Mouse (Mus musculus): ENCODE results near the gene Tmem59l. TPM values are rescaled to one million over a fixed set of nuclear protein-coding genes. Genes with fewer than 3 reads are reported as not detected.

Tmem59l gene
- polyA plus RNA-seq, 1 experiment from 2014 or later: 19.5 TPM

- 70% methylated on average over 3 of the region's 3 CpGs for WGBS
- Histone ChIP-seq H3K9me3 (no peaks in the 10 kb centered on the region), H3K27me3 (ENCODE audit: poor library complexity, severe bottlenecking) (no peaks in the 10 kb centered on the region), H3K4me3 (no peak overlapping the region), H3K4me1 (peaks cover 22% of the 10 kb centered on the region), H3K27ac (no peak overlapping the region), H3K36me3 (replicated peaks) (no peaks in the 10 kb centered on the region)
- DNase-seq (ENCODE audit: extremely low spot score, low spot score): no peak
Measured at GRCm38 (mm10) chr8:70441565-70441964, 45.6 kb downstream of the Tmem59l start.

DNA sequence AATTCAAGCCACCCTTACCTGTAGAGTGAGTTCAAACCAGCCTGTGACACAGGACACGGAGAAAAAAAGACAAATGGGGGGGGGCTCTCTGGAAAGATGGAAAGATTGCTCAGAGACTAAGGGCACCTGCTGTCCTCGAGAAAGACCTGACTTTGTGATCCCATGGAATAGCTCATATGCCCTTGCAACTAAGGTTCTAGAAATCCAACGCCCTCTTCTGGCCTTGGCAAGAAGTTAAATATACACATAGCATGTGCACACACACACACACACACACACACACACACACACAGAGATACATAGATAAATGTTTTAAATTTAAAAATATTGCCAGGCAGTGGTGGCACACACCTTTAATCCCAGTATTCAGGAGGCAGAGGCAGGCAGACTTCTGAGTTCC, 46.9 kb downstream of the Tmem59l start:
- H3K27me3 ChIP-seq (ENCODE audit: poor library complexity, severe bottlenecking): no peaks in the 10 kb centered on the region
- WGBS: 49% methylated on average over 3 of the region's 3 CpGs
- peak overlapping the region; percentile 95 for H3K27ac ChIP-seq
- H3K4me1 ChIP-seq: peaks cover 22% of the 10 kb centered on the region
- no peaks in the 10 kb centered on the region for H3K9me3 ChIP-seq
- H3K36me3 ChIP-seq (replicated peaks): no peaks in the 10 kb centered on the region
- no peak for DNase-seq (ENCODE audit: extremely low spot score, low spot score)
- H3K4me3 ChIP-seq: peak overlapping the region; percentile 75

DNA sequence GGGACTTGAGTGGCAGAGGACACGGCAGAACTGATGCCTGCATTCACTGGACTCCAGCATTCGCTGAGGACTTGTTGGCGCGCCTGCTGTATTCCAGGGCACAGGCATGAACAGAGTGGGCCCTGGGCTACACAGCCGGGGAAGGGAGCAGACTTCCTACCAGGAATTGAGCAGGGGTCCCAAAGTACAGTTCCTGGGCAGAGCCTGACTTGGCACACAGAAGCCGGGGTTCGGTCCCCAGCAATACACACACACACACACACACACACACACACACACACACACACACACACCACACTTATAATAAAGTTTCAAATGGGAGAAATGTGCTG, 47.3 kb downstream of the Tmem59l start:
- Histone ChIP-seq H3K4me3 (peak overlapping the region; percentile 75), H3K4me1 (peaks cover 22% of the 10 kb centered on the region), H3K27me3 (ENCODE audit: poor library complexity, severe bottlenecking) (no peaks in the 10 kb centered on the region), H3K36me3 (replicated peaks) (no peaks in the 10 kb centered on the region), H3K9me3 (no peaks in the 10 kb centered on the region), H3K27ac (peak overlapping the region; percentile 95)
- WGBS: 6% methylated on average over 7 of the region's 7 CpGs
- no peak for DNase-seq (ENCODE audit: extremely low spot score, low spot score)

- Histone ChIP-seq H3K4me1 (peaks cover 22% of the 10 kb centered on the region), H3K4me3 (peak within 1 kb of the TSS; percentile 75), H3K9me3 (no peaks in the 10 kb centered on the region), H3K27ac (peak within 1 kb of the TSS; percentile 95), H3K36me3 (replicated peaks) (no peaks in the 10 kb centered on the region), H3K27me3 (ENCODE audit: poor library complexity, severe bottlenecking) (no peaks in the 10 kb centered on the region)
- 1% methylated on average over 70 of the region's 70 CpGs for WGBS
- peak; percentile 93 for DNase-seq (ENCODE audit: extremely low spot score, low spot score)
Measured at GRCm38 (mm10) chr8:70439055-70439847, 47.9 kb downstream of the Tmem59l start, which contains the start of gene Crtc1. Gene Crtc1 (minus strand): TSS chr8:70439579.

DNA sequence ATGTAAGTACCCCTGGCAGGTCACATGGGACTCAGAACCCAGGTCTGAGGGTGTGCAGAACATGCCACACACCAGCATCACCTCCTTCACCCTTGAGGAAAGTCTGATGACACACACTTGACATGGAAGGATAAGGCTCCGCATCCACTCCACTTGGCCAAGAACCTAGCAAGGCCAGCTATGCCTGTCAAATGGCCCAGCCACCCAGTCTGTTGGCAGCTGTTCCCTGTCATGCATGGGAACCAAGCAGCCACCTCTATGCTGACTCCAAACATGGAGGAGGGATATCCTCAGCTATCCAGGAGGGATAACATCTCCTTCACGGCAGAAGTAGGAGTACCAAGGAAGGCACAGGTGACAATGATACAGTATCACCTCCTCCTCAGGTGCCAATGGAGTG, 48.7 kb downstream of the Tmem59l start:
- no peak overlapping the region for H3K27ac ChIP-seq
- no peaks in the 10 kb centered on the region for H3K9me3 ChIP-seq
- peaks cover 22% of the 10 kb centered on the region for H3K4me1 ChIP-seq
- no peaks in the 10 kb centered on the region for H3K27me3 ChIP-seq (ENCODE audit: poor library complexity, severe bottlenecking)
- WGBS: 96% methylated on average over 2 of the region's 2 CpGs
- peak overlapping the region; percentile 75 for H3K4me3 ChIP-seq
- H3K36me3 ChIP-seq (replicated peaks): no peaks in the 10 kb centered on the region
- DNase-seq (ENCODE audit: extremely low spot score, low spot score): no peak

DNA sequence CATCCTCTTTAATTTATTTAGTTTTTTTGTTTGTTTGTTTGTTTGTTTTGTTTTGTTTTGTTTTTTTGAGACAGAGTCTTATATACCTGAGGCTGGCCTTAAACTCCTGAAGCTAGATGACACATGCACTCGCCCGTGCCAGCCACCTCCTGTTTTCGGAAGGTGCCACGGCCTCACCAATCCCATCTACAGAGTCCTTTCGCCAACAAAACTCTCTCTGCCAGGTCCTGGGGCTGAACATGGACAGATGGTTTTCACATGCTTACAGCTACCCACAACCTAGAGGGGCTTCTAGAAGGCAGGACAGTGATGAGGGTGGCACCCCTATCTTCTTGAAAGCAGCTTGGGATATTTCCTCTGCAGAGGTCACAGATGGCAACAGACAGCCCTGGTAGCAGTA, 52.0 kb downstream of the Tmem59l start:
- H3K27me3 ChIP-seq (ENCODE audit: poor library complexity, severe bottlenecking): no peaks in the 10 kb centered on the region
- DNase-seq (ENCODE audit: extremely low spot score, low spot score): no peak
- no peak overlapping the region for H3K4me3 ChIP-seq
- H3K36me3 ChIP-seq (replicated peaks): no peaks in the 10 kb centered on the region
- H3K27ac ChIP-seq: no peak overlapping the region
- H3K9me3 ChIP-seq: no peaks in the 10 kb centered on the region
- WGBS: 91% methylated on average over 5 of the region's 5 CpGs
- peaks cover 26% of the 10 kb centered on the region for H3K4me1 ChIP-seq

Other genes with a start within 250 kb of the Tmem59l start
- 115 and 120 TPM in 2 replicates for gene Homer3, start 204.5 kb downstream of the Tmem59l start, polyA plus RNA-seq (2016; fragmentation: Nextera tagmentation; extraction: Ambion mirVana)
- 54.9 and 57.2 TPM in 2 replicates for gene Ddx49, start 184.9 kb downstream of the Tmem59l start, polyA plus RNA-seq (2016; fragmentation: Nextera tagmentation; extraction: Ambion mirVana)
- 286 and 300 TPM in 2 replicates for gene Cope, start 184.8 kb downstream of the Tmem59l start, polyA plus RNA-seq (2016; fragmentation: Nextera tagmentation; extraction: Ambion mirVana)
- 4.1 and 4.5 TPM in 2 replicates for gene Cers1, start 171.6 kb downstream of the Tmem59l start, polyA plus RNA-seq (2016; fragmentation: Nextera tagmentation; extraction: Ambion mirVana)
- 3.7 and 4.6 TPM in 2 replicates for gene Gdf1, start 157.5 kb downstream of the Tmem59l start, polyA plus RNA-seq (2016; fragmentation: Nextera tagmentation; extraction: Ambion mirVana)
- gene Upf1, start 134.1 kb downstream of the Tmem59l start, polyA plus RNA-seq (2016; fragmentation: Nextera tagmentation; extraction: Ambion mirVana): 14.5 and 16.3 TPM in 2 replicates
- gene Comp, start 113.8 kb downstream of the Tmem59l start, polyA plus RNA-seq (2016; fragmentation: Nextera tagmentation; extraction: Ambion mirVana): 0.19 and 0.38 TPM in 2 replicates
- gene Crtc1, start 47.8 kb downstream of the Tmem59l start, polyA plus RNA-seq (2016; fragmentation: Nextera tagmentation; extraction: Ambion mirVana): 14.8 and 16.4 TPM in 2 replicates
- 19.9 and 20.2 TPM in 2 replicates for gene Klhl26, start 10.4 kb downstream of the Tmem59l start, polyA plus RNA-seq (2016; fragmentation: Nextera tagmentation; extraction: Ambion mirVana)
- gene Crlf1, start 5.8 kb upstream of the Tmem59l start, polyA plus RNA-seq (2016; fragmentation: Nextera tagmentation; extraction: Ambion mirVana): 34.1 and 48.4 TPM in 2 replicates
- 126 and 136 TPM in 2 replicates for gene Rex1bd, start 19.4 kb upstream of the Tmem59l start, polyA plus RNA-seq (2016; fragmentation: Nextera tagmentation; extraction: Ambion mirVana)
- 879 and 899 TPM in 2 replicates for gene Uba52, start 23.4 kb upstream of the Tmem59l start, polyA plus RNA-seq (2016; fragmentation: Nextera tagmentation; extraction: Ambion mirVana)
- 295 and 303 TPM in 2 replicates for gene Fkbp8, start 40.4 kb upstream of the Tmem59l start, polyA plus RNA-seq (2016; fragmentation: Nextera tagmentation; extraction: Ambion mirVana)
- gene Kxd1, start 40.6 kb upstream of the Tmem59l start, polyA plus RNA-seq (2016; fragmentation: Nextera tagmentation; extraction: Ambion mirVana): 52.6 and 57.2 TPM in 2 replicates
- 20.8 and 22.7 TPM in 2 replicates for gene Ell, start 52.1 kb upstream of the Tmem59l start, polyA plus RNA-seq (2016; fragmentation: Nextera tagmentation; extraction: Ambion mirVana)
- 166 and 170 TPM in 2 replicates for gene Isyna1, start 107.0 kb upstream of the Tmem59l start, polyA plus RNA-seq (2016; fragmentation: Nextera tagmentation; extraction: Ambion mirVana)
- 74.4 and 84.1 TPM in 2 replicates for gene Ssbp4, start 121.5 kb upstream of the Tmem59l start, polyA plus RNA-seq (2016; fragmentation: Nextera tagmentation; extraction: Ambion mirVana)
- 0.49 and 0.87 TPM in 2 replicates for gene Lrrc25, start 128.8 kb upstream of the Tmem59l start, polyA plus RNA-seq (2016; fragmentation: Nextera tagmentation; extraction: Ambion mirVana)
- not detected in 2 replicates for gene Gdf15, start 145.1 kb upstream of the Tmem59l start, polyA plus RNA-seq (2016; fragmentation: Nextera tagmentation; extraction: Ambion mirVana)
- 40.5 and 49.3 TPM in 2 replicates for gene Pgpep1, start 173.0 kb upstream of the Tmem59l start, polyA plus RNA-seq (2016; fragmentation: Nextera tagmentation; extraction: Ambion mirVana)
- gene Lsm4, start 185.9 kb upstream of the Tmem59l start, polyA plus RNA-seq (2016; fragmentation: Nextera tagmentation; extraction: Ambion mirVana): 336 and 339 TPM in 2 replicates
- 49.6 and 50.9 TPM in 2 replicates for gene Jund, start 211.6 kb upstream of the Tmem59l start, polyA plus RNA-seq (2016; fragmentation: Nextera tagmentation; extraction: Ambion mirVana)
- 0.02 TPM in 1 of 2 replicates, not detected in the other for gene Iqcn, start 216.1 kb upstream of the Tmem59l start, polyA plus RNA-seq (2016; fragmentation: Nextera tagmentation; extraction: Ambion mirVana)
- not detected in 2 replicates for gene Gm3336, start 231.2 kb upstream of the Tmem59l start, polyA plus RNA-seq (2016; fragmentation: Nextera tagmentation; extraction: Ambion mirVana)
- 0.38 and 0.68 TPM in 2 replicates for gene Pde4c, start 236.4 kb upstream of the Tmem59l start, polyA plus RNA-seq (2016; fragmentation: Nextera tagmentation; extraction: Ambion mirVana)